Mouse (Mus musculus) ES-E14 (cell line): ENCODE results near the gene Gm11034. TPM values are rescaled to one million over a fixed set of nuclear protein-coding genes. Genes with fewer than 3 reads are reported as not detected.

Source experiments
- DNase-seq: peaks from one replicate; pipeline ENCODE4 v3.0.0-alpha.2; 2013; ENCODE audit warnings: low read depth, low spot score
- H3K27ac ChIP-seq: 2 replicates; pipeline ENCODE4 v1.5.1; 2012; ENCODE audit warnings: low read depth, mild to moderate bottlenecking, low read length, moderate library complexity, mixed read lengths; ENCODE audit not compliant: poor library complexity, insufficient read depth, severe bottlenecking
- H3K36me3 ChIP-seq: 2 replicates; pipeline ENCODE4 v1.6.1; 2012; ENCODE audit warnings: mild to moderate bottlenecking, low read length, moderate library complexity, mixed read lengths; ENCODE audit not compliant: control insufficient read depth, poor library complexity, insufficient read depth, severe bottlenecking
- H3K4me1 ChIP-seq, 2 experiments: fragments of 150-350 bp in 1 of 2; sonication (generic) in 1 of 2; 2 replicates each; pipeline ENCODE4 v1.6.1; 2012; ENCODE audit warnings: low read length in 2 of 2, mild to moderate bottlenecking in 1 of 2, mixed read lengths in 1 of 2; ENCODE audit not compliant: control insufficient read depth in 2 of 2, insufficient read depth in 2 of 2, poor library complexity in 1 of 2
- H3K4me3 ChIP-seq, 2 experiments: fragments of 150-350 bp in 1 of 2; sonication (generic) in 1 of 2; 2 replicates each; pipeline ENCODE4 v1.5.1; 2012; ENCODE audit warnings: low read length in 2 of 2, low read depth in 1 of 2, mild to moderate bottlenecking in 1 of 2, mixed read lengths in 1 of 2; ENCODE audit not compliant: insufficient read depth in 1 of 2, poor library complexity in 1 of 2, severe bottlenecking in 1 of 2
- H3K9ac ChIP-seq: 2 replicates; pipeline ENCODE4 v1.6.1; 2012; ENCODE audit warnings: low read depth, mild to moderate bottlenecking, low read length, mixed read lengths; ENCODE audit not compliant: poor library complexity, insufficient read depth, severe bottlenecking
- H3K9me3 ChIP-seq: fragments of 150-350 bp; sonication (generic); 2 replicates; pipeline ENCODE4 v1.6.1; 2012; ENCODE audit warnings: low read depth, mild to moderate bottlenecking, low read length; ENCODE audit not compliant: control insufficient read depth, insufficient read depth
- CHD2 ChIP-seq: IDR thresholded peaks from 2 replicates; pipeline ENCODE4 v1.6.1; 2014; ENCODE audit warnings: mild to moderate bottlenecking, low read depth, low read length, inconsistent platforms
- HCFC1 ChIP-seq: IDR thresholded peaks from 2 replicates; pipeline ENCODE4 v1.6.1; 2012; ENCODE audit warnings: low read length, inconsistent platforms, borderline replicate concordance; ENCODE audit not compliant: insufficient read depth
- MAFK ChIP-seq: IDR thresholded peaks from 2 replicates; pipeline ENCODE4 v1.6.1; 2014; ENCODE audit warnings: mild to moderate bottlenecking, low read depth, low read length, inconsistent platforms; ENCODE audit not compliant: insufficient read depth
- ZC3H11A ChIP-seq: IDR thresholded peaks from 2 replicates; pipeline ENCODE4 v1.6.1; 2012; ENCODE audit warnings: low read depth, mild to moderate bottlenecking, inconsistent platforms, low read length, borderline replicate concordance
- ZNF384 ChIP-seq: IDR thresholded peaks from 2 replicates; pipeline ENCODE4 v1.6.1; 2012; ENCODE audit warnings: low read depth, low read length, inconsistent platforms
- in situ Hi-C, 2 experiments: fragments of 600-800 bp; cut with MboI; formaldehyde crosslinking; loops; one replicate each; pipeline ENCODE4 v1.15.1; 2025; ENCODE audit warnings: low sequenced_read_pairs in 2 of 2, inconsistent platforms in 1 of 2; ENCODE audit not compliant: unreplicated experiment in 2 of 2
- total RNA-seq: library from RNA; depleted of rRNA; stranded (reverse); fragments of 300-350 nt; gene quantifications from 2 replicates; pipeline ENCODE4 v1.2.3, GENCODE M21; 2012

The Gm11034 gene
- total RNA-seq, 1 experiment: not detected

DNA sequence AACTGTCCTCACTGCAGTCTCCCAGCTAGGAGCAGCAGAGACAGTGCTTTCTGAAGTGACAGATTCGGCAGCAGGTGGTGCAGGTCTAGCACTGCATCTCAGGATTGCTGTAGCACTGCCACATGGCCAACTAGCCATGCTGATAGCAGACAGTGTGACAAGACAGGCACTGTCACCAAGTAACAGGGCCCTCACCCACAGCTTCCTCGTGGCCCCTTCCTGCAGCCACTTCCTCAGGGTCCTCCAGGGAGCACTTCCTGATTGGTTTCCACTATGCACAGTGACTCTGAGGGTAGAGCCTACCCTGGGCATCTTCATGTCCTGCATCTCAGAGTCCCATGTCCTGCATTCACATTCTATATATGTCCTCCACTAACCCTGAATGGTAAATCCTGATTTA lies 31.2 kb upstream of the Gm11034 start:
- H3K36me3 ChIP-seq: no peaks in the 10 kb centered on the region
- in situ Hi-C loops: no loop called here
- TF ChIP-seq HCFC1 (no peak), ZNF384 (no peak), MAFK (no peak), CHD2 (no peak), ZC3H11A (no peak)

DNA sequence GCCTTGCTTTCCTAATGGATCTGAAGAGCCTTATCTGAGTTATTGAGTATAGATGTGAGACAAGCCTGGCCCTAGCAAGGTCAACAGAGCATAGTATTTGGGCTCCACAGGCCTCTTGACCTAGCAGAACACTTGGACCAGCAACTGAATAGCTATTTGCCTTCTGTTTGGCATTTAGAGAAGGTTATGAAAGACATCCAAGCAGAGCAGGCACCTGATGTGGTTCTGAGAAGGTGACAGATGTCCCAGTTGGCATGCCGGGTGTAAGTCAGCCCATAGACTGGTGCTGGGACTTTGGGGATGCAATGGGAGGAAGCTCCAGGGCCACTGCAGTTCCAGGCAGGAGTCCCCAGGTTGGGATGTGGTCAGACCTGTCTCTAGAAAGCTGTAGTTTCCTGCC lies 28.8 kb upstream of the Gm11034 start:
- no peaks in the 10 kb centered on the region for H3K36me3 ChIP-seq

More for the DNA sequence above, 31.2 kb upstream of the Gm11034 start:
- Histone ChIP-seq H3K9ac (no peak overlapping the region), H3K4me1 (no peaks in the 10 kb centered on the region), H3K9me3 (no peaks in the 10 kb centered on the region), H3K4me3 (no peak overlapping the region), H3K27ac (no peak overlapping the region)
- DNase-seq: no peak

GRCm38 (mm10) chr8:72240951-72241350 lies 27.5 kb upstream of the Gm11034 start:
- in situ Hi-C loops: no loop called here
- H3K9ac ChIP-seq: no peak overlapping the region
- H3K36me3 ChIP-seq: no peaks in the 10 kb centered on the region
- H3K27ac ChIP-seq: no peak overlapping the region
- H3K4me1 ChIP-seq: no peaks in the 10 kb centered on the region
- TF ChIP-seq ZC3H11A (no peak), ZNF384 (no peak), HCFC1 (no peak), CHD2 (no peak), MAFK (no peak)
- H3K9me3 ChIP-seq: no peaks in the 10 kb centered on the region
- no peak for DNase-seq
- H3K4me3 ChIP-seq: no peak overlapping the region

More for the DNA sequence above, 28.8 kb upstream of the Gm11034 start:
- Histone ChIP-seq H3K4me3 (no peak overlapping the region), H3K9me3 (no peaks in the 10 kb centered on the region), H3K9ac (no peak overlapping the region), H3K4me1 (no peaks in the 10 kb centered on the region), H3K27ac (no peak overlapping the region)
- in situ Hi-C loops: no loop called here
- no peak for DNase-seq
- TF ChIP-seq ZC3H11A: no peak

- in situ Hi-C loops: no loop called here
- Histone ChIP-seq H3K27ac (peak overlapping the region; percentile 34; the same call in 1 of the 2 replicates), H3K4me1 (no peaks in the 10 kb centered on the region), H3K9ac (peak overlapping the region; percentile 64), H3K36me3 (no peaks in the 10 kb centered on the region), H3K4me3 (peak overlapping the region; percentile 75 to 80), H3K9me3 (no peaks in the 10 kb centered on the region)
- no peak for DNase-seq
- TF ChIP-seq ZC3H11A: no peak
- TF ChIP-seq ZNF384: no peak
- no peak for TF ChIP-seq HCFC1
- no peak for TF ChIP-seq CHD2
- no peak for TF ChIP-seq MAFK
Measured at GRCm38 (mm10) chr8:72240403-72240763, 26.9 kb upstream of the Gm11034 start.
